Mouse (Mus musculus): ENCODE results near the gene Asb4. TPM values are rescaled to one million over a fixed set of nuclear protein-coding genes. Genes with fewer than 3 reads are reported as not detected.

The Asb4 gene
- polyA plus RNA-seq, 1 experiment from 2014 or later = 31.4 TPM

DNA sequence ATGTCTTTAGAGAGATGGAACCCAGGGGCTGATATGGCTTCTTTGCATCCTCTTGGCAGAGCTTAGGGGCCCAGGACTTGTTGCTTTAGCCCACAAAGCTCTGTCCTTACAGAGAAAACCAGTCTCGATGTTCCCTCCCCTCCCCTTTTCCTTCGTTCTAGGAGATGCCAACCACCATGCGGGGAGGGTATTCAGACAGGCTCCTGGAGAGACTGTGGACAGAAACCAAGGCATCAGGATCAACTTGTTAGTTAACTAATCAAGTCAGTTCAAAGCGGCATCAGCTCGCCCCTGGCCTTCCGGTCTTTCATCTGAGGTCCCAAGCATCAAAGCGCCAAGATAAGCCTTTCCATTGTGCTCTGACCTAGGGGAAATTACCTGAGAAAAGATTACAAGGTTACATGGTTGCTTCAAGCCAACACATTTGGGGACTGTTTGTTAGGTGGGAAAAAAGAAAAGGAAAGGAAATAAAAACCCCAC lies 2.0 kb downstream of the Asb4 start:
- no peak overlapping the region for H3K9ac ChIP-seq (ENCODE audit: low read depth, low read length)
- WGBS = 29% methylated on average over 7 of the region's 7 CpGs
- peaks cover 23% of the 10 kb centered on the region for H3K4me1 ChIP-seq (ENCODE audit: control insufficient read depth, insufficient read depth, low read length)
- no peaks in the 10 kb centered on the region for H3K9me3 ChIP-seq (ENCODE audit: control insufficient read depth, low read length)
- no peaks in the 10 kb centered on the region for H3K27me3 ChIP-seq (replicated peaks; ENCODE audit: control insufficient read depth, insufficient read depth, low read length)
- ATAC-seq (ENCODE audit: low read depth) (no peak), DNase-seq (ENCODE audit: low spot score) (no peak)
- H3K36me3 ChIP-seq (ENCODE audit: control insufficient read depth, insufficient read depth, low read length) = no peaks in the 10 kb centered on the region
- H3K4me2 ChIP-seq (ENCODE audit: low read depth, low read length) = no peak overlapping the region
- no peak overlapping the region for H3K27ac ChIP-seq (replicated peaks; ENCODE audit: low read depth, low read length)
- H3K4me3 ChIP-seq (ENCODE audit: low read depth, low read length) = no peak overlapping the region

DNA sequence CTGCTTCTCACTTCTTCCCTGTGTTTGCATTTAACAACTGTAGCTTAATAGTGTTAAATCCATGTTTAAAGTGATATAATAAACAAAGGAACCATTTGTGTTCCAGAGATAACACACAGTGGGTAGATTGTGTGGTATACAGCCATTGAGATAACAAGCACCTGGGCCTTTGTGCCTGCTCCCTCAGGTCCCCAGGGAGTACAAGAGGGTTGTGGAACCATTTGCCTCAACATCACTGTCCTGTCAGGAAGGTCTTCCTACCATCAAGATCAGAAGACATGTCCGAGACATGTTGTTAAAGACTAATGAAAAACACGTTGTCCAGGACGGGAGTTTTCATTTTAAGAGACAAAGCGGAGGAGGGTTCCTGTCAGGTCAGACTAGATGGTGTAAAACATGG lies 3.3 kb downstream of the Asb4 start:
- H3K27me3 ChIP-seq (replicated peaks; ENCODE audit: control insufficient read depth, insufficient read depth, low read length) = 0 out of 2 replicates have a peak, but pooled peaks cover 8% of the 10 kb centered on the region
- no peaks in the 10 kb centered on the region for H3K36me3 ChIP-seq (ENCODE audit: control insufficient read depth, insufficient read depth, low read length)
- no peak for ATAC-seq (ENCODE audit: low read depth)
- no peak overlapping the region for H3K27ac ChIP-seq (replicated peaks; ENCODE audit: low read depth, low read length)
- 83% methylated on average over 4 of the region's 4 CpGs for WGBS
- H3K9me3 ChIP-seq (ENCODE audit: control insufficient read depth, low read length) = no peaks in the 10 kb centered on the region
- H3K4me1 ChIP-seq (ENCODE audit: control insufficient read depth, insufficient read depth, low read length) = 0 out of 2 replicates have a peak, but pooled peaks cover 15% of the 10 kb centered on the region
- no peak overlapping the region for H3K4me3 ChIP-seq (ENCODE audit: low read depth, low read length)
- DNase-seq (ENCODE audit: low spot score) = no peak
- no peak overlapping the region for H3K4me2 ChIP-seq (ENCODE audit: low read depth, low read length)
- H3K9ac ChIP-seq (ENCODE audit: low read depth, low read length) = no peak overlapping the region

GRCm38 (mm10) chr6:5387396-5387795 lies 4.2 kb downstream of the Asb4 start:
- 66% methylated on average over 2 of the region's 2 CpGs for WGBS
- no peak for ATAC-seq (ENCODE audit: low read depth)
- Histone ChIP-seq H3K27ac (replicated peaks; ENCODE audit: low read depth, low read length) (no peak overlapping the region), H3K4me3 (ENCODE audit: low read depth, low read length) (no peak overlapping the region), H3K4me1 (ENCODE audit: control insufficient read depth, insufficient read depth, low read length) (0 out of 2 replicates have a peak, but pooled peaks cover 7% of the 10 kb centered on the region), H3K9ac (ENCODE audit: low read depth, low read length) (no peak overlapping the region), H3K9me3 (ENCODE audit: control insufficient read depth, low read length) (no peaks in the 10 kb centered on the region), H3K36me3 (ENCODE audit: control insufficient read depth, insufficient read depth, low read length) (no peaks in the 10 kb centered on the region), H3K27me3 (replicated peaks; ENCODE audit: control insufficient read depth, insufficient read depth, low read length) (peaks cover 8% of the 10 kb centered on the region; the same call in 1 of the 2 replicates), H3K4me2 (ENCODE audit: low read depth, low read length) (no peak overlapping the region)
- no peak for DNase-seq (ENCODE audit: low spot score)

DNA sequence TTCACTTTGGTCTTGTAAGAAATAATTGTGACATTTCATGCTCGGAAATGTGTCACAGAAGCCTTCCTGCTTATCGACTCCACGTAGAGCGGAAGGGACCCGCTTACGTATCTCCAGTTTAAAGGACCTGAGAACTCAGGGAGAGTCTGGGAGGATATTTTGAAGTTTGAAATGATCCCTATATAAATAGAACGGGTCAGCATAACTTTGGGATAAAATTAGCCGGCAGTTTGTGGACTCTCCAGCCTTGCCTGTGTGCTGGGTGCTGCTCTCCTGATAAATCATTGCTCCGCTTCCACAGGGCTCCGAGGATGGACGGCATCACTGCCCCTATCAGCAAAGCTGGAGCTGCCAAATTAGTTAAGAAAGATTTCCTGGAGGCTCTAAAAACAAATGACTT lies 7.1 kb downstream of the Asb4 start:
- peak overlapping the region; percentile 61 for H3K27ac ChIP-seq (replicated peaks; ENCODE audit: low read depth, low read length)
- H3K4me1 ChIP-seq (ENCODE audit: control insufficient read depth, insufficient read depth, low read length) = no peaks in the 10 kb centered on the region
- H3K9ac ChIP-seq (ENCODE audit: low read depth, low read length) = peak overlapping the region; percentile 62
- H3K9me3 ChIP-seq (ENCODE audit: control insufficient read depth, low read length) = no peaks in the 10 kb centered on the region
- ATAC-seq (ENCODE audit: low read depth) (peak; percentile 50; the same call in 1 of the 2 replicates), DNase-seq (ENCODE audit: low spot score) (peak; percentile 54)
- 7% methylated on average over 11 of the region's 11 CpGs for WGBS
- peak overlapping the region; percentile 38 for H3K4me3 ChIP-seq (ENCODE audit: low read depth, low read length)
- H3K27me3 ChIP-seq (replicated peaks; ENCODE audit: control insufficient read depth, insufficient read depth, low read length) = peaks cover 8% of the 10 kb centered on the region; the same call in 1 of the 2 replicates
- H3K4me2 ChIP-seq (ENCODE audit: low read depth, low read length) = peak overlapping the region; percentile 60
- no peaks in the 10 kb centered on the region for H3K36me3 ChIP-seq (ENCODE audit: control insufficient read depth, insufficient read depth, low read length)

DNA sequence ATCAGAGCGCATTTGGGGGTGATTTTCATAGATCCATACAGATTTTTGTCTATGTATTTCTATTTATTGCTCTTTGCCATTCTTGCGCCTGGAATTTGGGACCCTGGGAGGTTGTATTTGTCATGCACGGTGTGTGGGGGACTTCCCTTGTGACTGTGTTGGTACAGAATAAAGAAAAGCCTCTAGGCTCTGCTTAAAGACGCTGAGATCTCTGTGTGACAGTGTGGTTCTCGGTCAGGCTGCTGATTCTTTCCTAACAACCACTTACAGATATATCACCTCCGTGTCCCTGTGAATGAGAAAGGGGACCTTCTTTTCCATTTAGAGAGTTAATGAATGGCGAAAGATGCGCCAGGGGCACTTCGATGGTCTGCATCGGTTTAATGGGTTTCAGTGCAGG lies 7.8 kb downstream of the Asb4 start:
- no peaks in the 10 kb centered on the region for H3K36me3 ChIP-seq (ENCODE audit: control insufficient read depth, insufficient read depth, low read length)
- H3K4me3 ChIP-seq (ENCODE audit: low read depth, low read length) = peak overlapping the region; percentile 38
- no peaks in the 10 kb centered on the region for H3K4me1 ChIP-seq (ENCODE audit: control insufficient read depth, insufficient read depth, low read length)
- ATAC-seq (ENCODE audit: low read depth) = no peak
- 14% methylated on average over 10 of the region's 10 CpGs for whole genome bisulfite sequencing
- peak overlapping the region; percentile 60 for H3K4me2 ChIP-seq (ENCODE audit: low read depth, low read length)
- DNase-seq (ENCODE audit: low spot score) = no peak
- peaks cover 8% of the 10 kb centered on the region; the same call in 1 of the 2 replicates for H3K27me3 ChIP-seq (replicated peaks; ENCODE audit: control insufficient read depth, insufficient read depth, low read length)
- H3K9ac ChIP-seq (ENCODE audit: low read depth, low read length) = peak overlapping the region; percentile 62
- H3K27ac ChIP-seq (replicated peaks; ENCODE audit: low read depth, low read length) = peak overlapping the region; percentile 61
- no peaks in the 10 kb centered on the region for H3K9me3 ChIP-seq (ENCODE audit: control insufficient read depth, low read length)

GRCm38 (mm10) chr6:5394971-5395370 lies 11.8 kb downstream of the Asb4 start:
- Histone ChIP-seq H3K9ac (ENCODE audit: low read depth, low read length) (no peak overlapping the region), H3K36me3 (ENCODE audit: control insufficient read depth, insufficient read depth, low read length) (no peaks in the 10 kb centered on the region), H3K27ac (replicated peaks; ENCODE audit: low read depth, low read length) (0 out of 2 replicates have a peak overlapping the region, but pooled peaks have one; percentile 28), H3K27me3 (replicated peaks; ENCODE audit: control insufficient read depth, insufficient read depth, low read length) (peaks cover 8% of the 10 kb centered on the region; the same call in 1 of the 2 replicates), H3K4me1 (ENCODE audit: control insufficient read depth, insufficient read depth, low read length) (no peaks in the 10 kb centered on the region), H3K4me3 (ENCODE audit: low read depth, low read length) (no peak overlapping the region), H3K4me2 (ENCODE audit: low read depth, low read length) (peak overlapping the region; percentile 10; the same call in 1 of the 2 replicates), H3K9me3 (ENCODE audit: control insufficient read depth, low read length) (no peaks in the 10 kb centered on the region)
- 12% methylated on average over 4 of the region's 4 CpGs for WGBS
- DNase-seq (ENCODE audit: low spot score) (peak; percentile 51), ATAC-seq (ENCODE audit: low read depth) (0 out of 2 replicates have a peak, but pooled peaks have one; percentile 15)

- Histone ChIP-seq H3K9me3 (ENCODE audit: control insufficient read depth, low read length) (no peaks in the 10 kb centered on the region), H3K4me3 (ENCODE audit: low read depth, low read length) (no peak overlapping the region)
Measured at GRCm38 (mm10) chr6:5396797-5397196, 13.6 kb downstream of the Asb4 start.

DNA sequence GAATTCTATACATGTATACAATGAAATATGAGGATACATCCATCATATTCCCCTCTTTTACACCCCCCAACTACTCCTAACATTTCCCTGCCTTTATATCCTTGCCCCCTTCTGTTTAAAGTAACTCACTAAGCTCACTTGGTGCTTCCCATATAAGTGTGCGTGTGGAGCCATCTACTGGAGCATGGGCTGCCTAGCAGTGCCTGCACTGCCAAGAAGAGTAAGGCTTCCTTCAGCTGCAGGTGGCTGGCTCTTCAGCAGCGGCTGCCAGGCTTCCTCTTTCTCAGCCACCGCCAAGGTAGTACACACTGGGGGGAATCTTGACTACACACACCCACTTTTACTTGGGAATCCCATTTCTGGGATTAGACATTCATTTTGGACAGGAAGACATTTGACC lies 18.2 kb downstream of the Asb4 start:
- H3K9ac ChIP-seq (ENCODE audit: low read depth, low read length) = no peak overlapping the region
- H3K27me3 ChIP-seq (replicated peaks; ENCODE audit: control insufficient read depth, insufficient read depth, low read length) = no peaks in the 10 kb centered on the region
- H3K9me3 ChIP-seq (ENCODE audit: control insufficient read depth, low read length) = no peaks in the 10 kb centered on the region
- H3K4me2 ChIP-seq (ENCODE audit: low read depth, low read length) = no peak overlapping the region
- H3K4me1 ChIP-seq (ENCODE audit: control insufficient read depth, insufficient read depth, low read length) = no peaks in the 10 kb centered on the region
- WGBS = 0% methylated on average over 3 of the region's 3 CpGs
- no peak overlapping the region for H3K27ac ChIP-seq (replicated peaks; ENCODE audit: low read depth, low read length)
- no peaks in the 10 kb centered on the region for H3K36me3 ChIP-seq (ENCODE audit: control insufficient read depth, insufficient read depth, low read length)
- ATAC-seq (ENCODE audit: low read depth) = peak; percentile 76
- peak; percentile 89 for DNase-seq (ENCODE audit: low spot score)
- H3K4me3 ChIP-seq (ENCODE audit: low read depth, low read length) = no peak overlapping the region

More at GRCm38 (mm10) chr6:5396797-5397196, 13.6 kb downstream of the Asb4 start:
- no peak for ATAC-seq (ENCODE audit: low read depth)
- no peak overlapping the region for H3K4me2 ChIP-seq (ENCODE audit: low read depth, low read length)
- no peaks in the 10 kb centered on the region; the same call in 1 of the 2 replicates for H3K27me3 ChIP-seq (replicated peaks; ENCODE audit: control insufficient read depth, insufficient read depth, low read length)
- peak; percentile 78 for DNase-seq (ENCODE audit: low spot score)
- H3K27ac ChIP-seq (replicated peaks; ENCODE audit: low read depth, low read length) = no peak overlapping the region
- H3K4me1 ChIP-seq (ENCODE audit: control insufficient read depth, insufficient read depth, low read length) = no peaks in the 10 kb centered on the region
- no peaks in the 10 kb centered on the region for H3K36me3 ChIP-seq (ENCODE audit: control insufficient read depth, insufficient read depth, low read length)
- WGBS = 29% methylated on average over 3 of the region's 3 CpGs
- H3K9ac ChIP-seq (ENCODE audit: low read depth, low read length) = no peak overlapping the region
